Mouse (Mus musculus) activated CD4-positive, CD25-positive, alpha-beta regulatory T cell, adult 9 weeks (primary cell): Measurements from ENCODE around the gene Tma7. TPM values are rescaled to one million over a fixed set of nuclear protein-coding genes. Genes with fewer than 3 reads are reported as not detected.

ENCODE experiments used
- polyA plus RNA-seq: library from polyadenylated mRNA; unstranded; fragments of 100-300 nt; shearing (Covaris generic); gene quantifications from one replicate; pipeline ENCODE4 v1.2.1, GENCODE M21; 2017

Tma7 gene
- 624 TPM for polyA plus RNA-seq

DNA sequence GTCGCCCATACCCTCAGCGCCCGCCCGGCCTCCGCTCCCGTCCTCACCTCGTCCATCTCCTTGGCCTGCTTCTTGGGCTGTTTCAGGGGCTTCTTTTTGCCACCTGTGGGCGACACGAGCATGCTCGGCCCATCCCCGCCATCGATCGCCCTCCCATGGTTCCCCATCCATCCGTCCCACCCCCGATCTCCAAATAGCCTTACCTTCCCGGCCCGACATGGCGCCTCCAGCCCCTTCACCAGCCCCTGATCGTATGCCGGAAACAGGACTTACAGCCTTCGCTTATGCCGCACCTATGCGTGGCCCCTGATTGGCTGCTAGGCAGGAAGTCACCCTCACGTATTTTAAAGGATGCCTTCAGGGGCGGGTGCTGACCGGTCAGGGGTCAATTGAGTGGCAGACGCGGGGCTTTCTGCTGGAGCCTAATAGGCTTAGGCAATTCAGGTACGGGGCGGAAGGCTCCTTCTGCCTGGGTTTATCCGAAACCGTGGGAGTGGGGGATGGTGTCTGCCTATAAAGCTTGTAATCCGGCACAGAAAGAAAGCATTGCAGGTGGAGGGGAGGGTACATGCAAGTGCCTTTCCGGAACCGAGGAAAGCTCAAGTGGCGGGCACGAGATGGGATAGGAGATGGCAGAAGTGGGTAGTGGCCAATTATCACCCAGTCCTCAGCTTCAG lies at the start of gene Tma7, which contains the start of gene Ccdc51:
TSS of gene Tma7 (minus strand) at position 464 of the 677 bp plus-strand sequence.
TSS of gene Ccdc51 (plus strand) at position 370 of the 677 bp plus-strand sequence.

DNA sequence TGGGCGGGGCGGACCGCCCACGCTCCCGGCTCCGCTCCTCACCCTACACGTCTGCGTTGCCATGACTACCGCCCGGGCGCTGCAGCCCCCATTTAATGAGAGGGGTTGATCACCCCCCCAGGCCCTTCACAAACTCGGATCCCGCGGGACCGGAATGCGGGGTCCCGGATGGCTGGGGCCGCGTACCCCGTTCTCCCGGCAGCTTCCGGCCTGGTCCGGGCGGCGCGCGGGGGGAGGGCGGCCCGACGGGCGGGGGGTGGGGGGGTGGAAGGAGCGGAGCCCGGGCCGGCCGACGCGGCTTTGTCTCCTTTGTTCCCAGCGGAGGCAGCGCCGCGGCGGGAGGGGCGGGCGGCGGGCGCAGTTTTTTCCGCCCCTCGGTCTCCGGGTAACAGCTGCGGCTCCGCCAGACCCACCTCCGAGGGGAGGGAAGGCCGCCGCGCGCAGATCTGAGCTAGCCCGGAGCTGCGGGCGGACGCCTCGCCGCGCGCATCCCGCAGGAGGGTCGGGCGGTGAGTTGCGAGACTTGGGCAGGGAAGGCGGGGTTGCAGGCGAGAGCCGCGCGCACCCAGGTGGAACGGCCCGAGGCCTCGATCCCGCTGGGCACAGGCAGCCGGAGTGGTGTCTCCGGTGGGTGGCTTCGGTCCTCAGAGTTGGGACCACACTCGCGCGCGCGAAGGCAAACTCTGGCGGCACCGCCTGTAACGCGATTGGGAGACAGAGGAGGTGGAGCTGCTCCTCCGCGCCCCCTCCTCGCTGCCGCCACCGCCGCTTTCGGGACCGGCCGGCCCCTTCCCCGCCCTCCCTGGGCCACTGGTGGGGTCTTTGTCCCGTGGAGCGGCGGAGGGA lies 13.0 kb upstream of the Tma7 start, which contains the start of gene Plxnb1:
TSS of gene Plxnb1 (plus strand) at position 253 of the 846 bp plus-strand sequence.

DNA sequence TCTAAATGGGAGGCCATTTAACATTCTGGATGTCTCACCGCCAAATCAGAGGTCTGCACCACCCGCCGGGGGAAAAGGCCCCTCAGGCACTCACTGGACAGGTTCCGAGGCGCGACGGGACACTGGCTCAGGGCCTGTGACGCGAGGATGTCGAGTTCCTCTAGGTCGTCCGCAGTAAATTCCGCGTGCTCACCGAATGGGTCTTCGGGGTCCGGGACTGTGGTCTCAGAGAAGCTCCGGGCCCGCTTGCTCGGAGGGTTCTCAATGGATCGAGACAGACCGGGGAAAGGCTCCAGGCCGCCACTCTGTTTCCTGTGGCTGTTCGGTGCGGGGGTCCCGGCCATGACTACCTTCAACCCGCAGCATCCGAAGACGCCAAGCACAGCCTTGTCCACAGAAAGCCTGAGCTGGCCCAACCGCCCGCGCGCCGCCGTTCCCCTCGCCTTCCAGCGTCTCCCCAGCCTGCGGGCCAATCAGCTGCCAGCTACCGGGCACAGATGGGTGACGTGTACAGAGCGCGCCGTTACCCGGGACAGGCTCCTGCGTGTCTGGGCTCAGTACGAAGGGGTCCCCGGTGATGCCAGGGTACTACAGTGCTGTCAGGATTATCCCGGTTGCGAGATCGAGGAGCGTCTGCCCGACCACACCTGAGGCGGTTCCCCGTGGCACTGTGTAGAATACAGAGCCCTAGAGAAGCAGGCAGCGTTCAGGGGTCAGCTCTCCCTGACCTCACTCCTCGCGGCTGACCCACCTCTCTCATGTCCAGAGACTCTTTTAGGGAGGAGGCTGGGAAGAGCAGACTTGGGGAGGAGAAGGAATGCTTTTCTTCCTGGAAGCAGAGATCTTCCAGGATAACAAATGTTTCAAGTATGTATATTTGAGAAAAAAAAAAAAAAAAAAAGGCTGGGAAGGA lies 8.5 kb downstream of the Tma7 start, which contains the start of gene Atrip:
TSS of gene Atrip (minus strand) at position 464 of the 913 bp plus-strand sequence.

DNA sequence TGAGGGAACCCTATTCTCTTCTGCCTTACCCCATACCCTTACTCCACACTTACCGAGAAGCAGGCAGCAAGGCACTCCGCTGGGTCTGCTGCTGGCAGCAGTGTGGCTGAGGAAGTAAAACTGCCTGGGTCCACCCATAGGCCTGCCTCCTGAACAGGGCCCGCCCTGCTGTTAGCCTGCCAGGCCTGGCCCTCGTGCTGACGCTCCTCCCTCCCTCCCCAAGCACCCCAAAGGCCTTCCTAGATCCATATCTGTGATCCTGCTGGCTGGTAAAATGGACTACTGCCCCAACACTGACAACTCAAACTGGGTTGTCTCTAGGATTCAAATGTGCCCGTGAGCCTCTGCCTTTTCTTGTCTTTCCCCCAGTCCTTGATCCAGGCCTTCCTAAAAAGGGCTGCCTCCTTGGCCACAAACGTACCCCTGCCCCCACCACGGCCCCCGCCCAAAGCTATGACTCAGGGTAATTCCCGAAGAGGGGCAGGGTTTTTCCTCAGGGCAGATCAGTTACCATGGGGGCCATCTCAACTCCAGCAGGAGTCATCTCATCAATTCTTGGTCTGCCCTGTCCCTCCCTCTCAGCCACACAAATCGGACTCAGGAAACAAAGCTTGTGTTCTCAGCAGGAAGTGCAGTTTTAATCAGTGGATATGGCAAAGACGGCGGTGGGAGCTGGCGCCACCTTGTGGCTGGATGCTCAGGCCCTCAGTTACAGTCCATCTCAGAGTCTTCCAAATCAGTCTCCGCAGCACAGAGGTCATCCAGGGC lies 23.1 kb downstream of the Tma7 start, which contains the start of gene Trex1:
TSS of gene Trex1 (minus strand) at position 599 of the 768 bp plus-strand sequence.

DNA sequence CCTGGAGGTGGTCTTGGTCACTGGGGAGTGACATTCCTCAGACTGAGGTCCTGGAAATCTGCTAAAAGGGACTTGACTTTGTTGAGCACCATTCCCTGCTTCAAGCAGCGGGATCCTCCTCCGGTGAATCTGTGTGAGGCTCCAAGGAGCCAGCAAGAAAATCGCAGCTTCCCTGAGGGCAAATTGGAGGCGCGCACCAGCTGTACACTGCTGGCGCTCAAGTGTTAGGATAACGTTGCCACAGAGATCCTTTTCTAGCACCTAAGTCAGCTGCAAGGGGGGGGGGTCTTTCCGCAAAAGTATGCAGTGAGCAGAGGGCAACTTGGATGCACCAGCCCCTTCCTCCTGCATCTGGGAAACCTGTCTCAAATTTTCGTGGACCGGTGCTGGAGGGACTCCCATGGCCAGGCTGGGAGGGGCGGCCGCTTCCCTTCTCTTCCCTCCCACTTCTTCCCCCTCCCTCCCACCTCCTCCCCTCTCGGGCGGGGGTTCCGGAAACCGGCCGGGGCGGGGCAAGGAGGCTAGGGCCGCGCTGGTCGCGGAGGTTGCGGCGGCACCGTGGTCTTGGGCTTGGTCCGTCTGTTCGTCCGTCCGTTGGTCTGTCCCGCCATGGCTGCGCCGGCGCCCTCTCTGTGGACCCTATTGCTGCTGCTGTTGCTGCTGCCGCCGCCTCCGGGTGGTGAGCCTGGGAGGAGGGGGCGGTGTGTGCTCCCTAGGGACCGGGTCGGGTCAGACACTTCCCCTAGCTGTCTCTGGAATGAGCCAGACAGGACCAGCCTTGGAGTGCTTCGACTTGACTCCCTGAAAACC lies 44.1 kb downstream of the Tma7 start, which contains the start of gene Shisa5:
TSS of gene Shisa5 (plus strand) at position 480 of the 810 bp plus-strand sequence.

Other genes with a start within 250 kb of the Tma7 start
- 19.5 TPM for gene Slc26a6, start 229.3 kb downstream of the Tma7 start, polyA plus RNA-seq
- not detected for gene Tmem89, start 168.0 kb downstream of the Tma7 start, polyA plus RNA-seq
- 346 TPM for gene Uqcrc1, start 146.0 kb downstream of the Tma7 start, polyA plus RNA-seq
- gene Col7a1, start 129.0 kb downstream of the Tma7 start, polyA plus RNA-seq, result 0.95 TPM
- not detected for gene Ucn2, start 96.6 kb downstream of the Tma7 start, polyA plus RNA-seq
- 5.7 TPM for gene Pfkfb4, start 90.8 kb downstream of the Tma7 start, polyA plus RNA-seq
- 4,784 TPM for gene Shisa5, start 44.0 kb downstream of the Tma7 start, polyA plus RNA-seq
- 120 TPM for gene Trex1, start 22.9 kb downstream of the Tma7 start, polyA plus RNA-seq
- gene Atrip, start 8.5 kb downstream of the Tma7 start, polyA plus RNA-seq, result 22.8 TPM
- 18.4 TPM for gene Ccdc51, start 94 bp downstream of the Tma7 start, polyA plus RNA-seq
- 3.3 TPM for gene Plxnb1, start 12.8 kb upstream of the Tma7 start, polyA plus RNA-seq
- gene Fbxw21, start 79.5 kb upstream of the Tma7 start, polyA plus RNA-seq, result not detected
- gene Fbxw13, start 113.4 kb upstream of the Tma7 start, polyA plus RNA-seq, result not detected
- gene Fbxw20, start 152.2 kb upstream of the Tma7 start, polyA plus RNA-seq, result not detected
- not detected for gene Fbxw14, start 205.1 kb upstream of the Tma7 start, polyA plus RNA-seq